Mouse (Mus musculus) small intestine, adult 2 months (tissue): ENCODE measurements around the gene Ppm1b.

Experiments used
- CTCF ChIP-seq: fragments of 200-500 bp; IDR thresholded peaks from 2 replicates; pipeline ENCODE4 v1.5.1; 2012; ENCODE audit warnings: low read depth, mild to moderate bottlenecking, control low read depth, inconsistent platforms, low read length, moderate library complexity, mixed read lengths; ENCODE audit not compliant: insufficient replicate concordance, insufficient read length; ENCODE audit errors: extremely low read depth
- POLR2A ChIP-seq: fragments of 200-500 bp; IDR thresholded peaks from 2 replicates; pipeline ENCODE4 v1.6.1; 2012; ENCODE audit warnings: low read depth, mild to moderate bottlenecking, control low read depth, inconsistent platforms, low read length, moderate library complexity

GRCm38 (mm10) chr17:84956441-84956840 is at the start of gene Ppm1b:
- TF ChIP-seq CTCF, result no peak
- no peak for TF ChIP-seq POLR2A
